Mouse (Mus musculus) large intestine, adult 2 months (tissue): ENCODE measurements around the gene Antxrl. TPM values are rescaled to one million over a fixed set of nuclear protein-coding genes. Genes with fewer than 3 reads are reported as not detected.

Experiments
- DNase-seq: peaks from one replicate; pipeline ENCODE4 v3.0.0-alpha.2; 2012; ENCODE audit warnings: low read depth, low spot score
- WGBS: fragments of 180-500 bp; shearing (Covaris S2); methylation state at CpG from one replicate; pipeline ENCODE4 v1.1.7; 2018; 5-methylcytosine and 5-hydroxymethylcytosine counted together
- polyA plus RNA-seq: library from polyadenylated mRNA; depleted of rRNA; stranded (reverse); fragments of >200 nt; gene quantifications from 2 replicates; pipeline ENCODE4 v1.2.3, GENCODE M21; 2012; rRNA removed

Antxrl gene
- not detected in 2 replicates for polyA plus RNA-seq

DNA sequence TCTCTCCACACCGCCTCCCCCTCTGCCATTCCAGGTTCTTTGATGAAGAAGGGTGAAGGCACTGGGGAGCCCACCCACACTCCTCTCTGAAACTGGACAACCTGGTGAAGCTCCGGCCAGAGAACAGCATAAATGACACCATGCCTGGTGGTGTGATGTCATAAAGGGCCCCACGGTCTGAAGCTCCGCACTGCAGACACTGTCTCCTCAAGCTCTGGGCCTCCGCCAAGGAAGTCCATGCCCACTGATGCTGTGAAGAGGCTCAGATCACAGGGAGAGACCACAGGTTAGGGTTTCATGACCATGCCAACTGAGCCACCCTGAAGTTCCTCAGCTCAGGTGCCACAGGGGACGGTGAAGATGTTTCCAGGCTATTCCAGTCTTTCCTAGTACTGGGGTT lies at the start of gene Antxrl:
TSS of gene Antxrl (plus strand) at position 192 of the 400 bp plus-strand sequence.
- no peak for DNase-seq
- 83% methylated on average over 6 of the region's 6 CpGs for WGBS

DNA sequence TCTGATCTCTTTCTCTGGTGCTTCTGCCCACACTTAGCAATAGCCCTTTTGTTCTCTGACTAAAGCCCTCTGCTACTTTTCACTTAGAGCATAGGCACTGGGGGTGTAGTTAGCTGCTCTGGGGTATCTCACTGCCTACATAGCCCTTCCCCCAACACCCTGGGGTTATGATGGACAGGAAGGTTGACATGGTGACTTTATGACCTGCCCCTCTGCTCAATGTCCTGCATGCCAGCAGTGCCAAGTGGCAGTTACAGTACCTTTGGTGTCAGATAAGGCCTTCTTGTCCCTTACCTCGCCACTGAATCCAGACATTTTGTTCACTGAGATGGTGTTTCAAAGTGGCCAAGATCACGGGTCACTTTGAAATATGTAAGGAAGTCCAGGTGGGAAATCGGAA lies 37.4 kb upstream of the Antxrl start, which contains the start of gene Gm30083:
TSS of gene Gm30083 (minus strand) at position 120 of the 400 bp plus-strand sequence.
- WGBS, result 85% methylated on average over 3 of the region's 3 CpGs
- no peak for DNase-seq

GRCm38 (mm10) chr14:34016381-34016780 lies 36.1 kb upstream of the Antxrl start, which contains the start of gene Gm5460:
Gene Gm5460 (plus strand): TSS chr14:34016758.
- DNase-seq, result no peak
- WGBS, result 92% methylated on average over 4 of the region's 4 CpGs

GRCm38 (mm10) chr14:34016938-34017337 lies 35.6 kb upstream of the Antxrl start:
- no peak for DNase-seq
- 79% methylated on average over 2 of the region's 2 CpGs for WGBS

DNA sequence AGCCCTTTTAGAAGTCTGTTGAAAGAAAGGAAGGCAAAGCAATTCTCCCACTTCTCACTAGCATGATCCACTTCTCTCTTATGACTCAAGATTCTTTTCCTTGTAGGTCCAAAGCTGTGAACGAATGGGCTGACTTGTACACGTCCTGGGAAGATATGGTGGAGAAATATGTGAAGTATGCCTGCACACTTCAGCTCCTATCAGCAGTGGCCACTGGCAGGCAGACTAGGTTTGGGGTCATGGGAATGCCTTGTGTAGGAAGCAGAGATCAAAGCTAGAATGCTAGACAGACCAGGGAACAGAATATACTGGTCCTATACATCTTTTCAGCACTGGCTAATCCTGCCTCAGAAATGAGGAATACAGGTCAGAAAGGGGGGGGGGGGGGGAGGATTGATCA lies 25.8 kb upstream of the Antxrl start:
- no peak for DNase-seq
- 67% methylated on average over 2 of the region's 2 CpGs for WGBS

DNA sequence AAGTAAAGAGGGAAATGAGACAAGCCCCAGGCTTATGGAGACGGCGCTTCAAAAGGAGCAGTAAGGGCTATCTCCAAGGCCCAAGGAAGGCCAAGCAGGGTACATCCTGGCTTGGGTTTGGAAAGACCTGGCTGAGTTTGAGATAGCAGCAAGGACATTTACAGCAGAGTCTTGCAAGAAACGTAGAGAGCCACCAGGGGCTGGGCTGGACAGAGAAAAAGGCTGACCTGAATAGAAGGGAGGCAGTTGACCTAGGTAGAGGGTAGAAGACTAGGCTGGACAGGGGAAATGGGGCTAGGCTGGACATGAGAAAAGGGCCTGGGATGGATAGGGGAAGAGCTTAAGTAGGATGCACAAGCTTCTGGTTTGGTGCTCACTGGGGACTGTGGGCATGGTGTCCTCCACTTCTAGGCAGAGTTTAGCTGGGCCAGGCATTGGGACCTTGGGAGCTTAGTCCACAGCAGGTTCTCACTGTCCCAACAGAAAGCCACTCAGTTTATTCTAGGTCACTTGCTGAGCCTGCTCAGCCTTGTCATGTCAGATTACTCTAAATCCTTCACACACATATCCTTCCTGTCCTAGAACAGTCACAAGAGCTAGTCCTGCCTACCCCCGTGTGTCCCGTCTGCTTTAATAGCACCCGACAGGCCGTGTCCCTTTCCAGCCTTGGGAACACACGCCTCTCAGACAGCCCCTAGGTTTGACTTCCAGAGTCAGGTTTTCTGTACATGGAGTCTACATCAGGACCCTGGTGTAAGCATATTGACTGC lies 18.5 kb upstream of the Antxrl start:
- no peak for DNase-seq
- WGBS, result 86% methylated on average over 8 of the region's 8 CpGs

- DNase-seq, result no peak
- WGBS, result 76% methylated on average over 4 of the region's 4 CpGs
Measured at GRCm38 (mm10) chr14:34041241-34041640, 11.3 kb upstream of the Antxrl start.

DNA sequence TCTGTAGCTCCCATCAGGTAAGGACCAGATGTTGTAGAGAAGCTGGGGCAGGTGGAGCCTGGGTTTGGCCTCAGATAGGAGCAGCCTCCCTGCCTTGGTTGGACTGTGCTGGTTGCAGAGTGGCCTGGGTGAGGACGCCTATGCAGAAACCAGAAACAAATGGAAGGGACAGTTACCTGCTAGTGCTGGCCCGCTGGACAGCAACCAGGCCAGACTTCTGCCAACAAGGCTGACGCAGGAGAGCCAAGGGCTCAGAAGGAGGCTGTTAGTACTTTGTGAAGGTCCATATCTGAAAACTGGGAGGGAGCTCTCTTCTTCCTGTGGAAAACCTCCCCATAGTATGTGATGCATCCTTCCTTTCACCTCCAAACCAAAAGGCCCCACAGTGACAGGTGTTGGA lies 9.2 kb upstream of the Antxrl start:
- WGBS, result 44% methylated on average over 3 of the region's 3 CpGs
- no peak for DNase-seq

DNA sequence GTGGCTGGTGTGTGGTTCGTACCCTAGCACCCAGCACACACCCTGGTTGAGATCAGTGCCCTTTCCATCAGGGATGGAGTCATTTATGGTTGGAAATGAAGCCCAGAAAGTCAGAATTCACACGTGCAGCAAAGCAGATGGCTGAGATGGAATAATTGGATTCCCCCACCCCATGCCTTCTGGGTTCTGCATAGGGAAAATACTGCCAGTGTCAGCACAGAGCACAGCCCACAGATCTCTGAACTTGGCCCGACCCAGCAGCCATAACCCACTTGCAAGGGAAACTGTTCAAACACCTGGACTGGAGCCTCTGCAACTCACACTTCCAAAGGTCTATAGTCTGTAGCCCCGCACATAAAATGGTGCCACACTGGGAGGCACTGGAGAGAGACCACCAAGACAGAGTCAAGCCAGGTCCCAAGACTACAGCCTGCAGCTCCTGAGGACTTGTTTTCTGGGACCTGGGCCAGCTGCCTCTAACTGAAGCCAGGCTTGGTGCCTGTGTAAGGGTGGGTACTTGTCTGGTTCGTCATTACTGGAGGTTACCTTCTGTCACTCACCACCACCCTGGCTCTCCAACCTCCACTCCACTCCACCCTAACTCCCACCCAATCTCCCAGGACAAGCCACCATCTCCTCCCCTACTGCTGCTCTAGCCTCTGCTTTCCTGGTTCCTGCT lies 2.3 kb upstream of the Antxrl start:
- no peak for DNase-seq
- 65% methylated on average over 5 of the region's 5 CpGs for WGBS

GRCm38 (mm10) chr14:34071665-34072064 lies 19.2 kb downstream of the Antxrl start:
- WGBS, result 79% methylated on average over 6 of the region's 6 CpGs
- DNase-seq, result no peak

DNA sequence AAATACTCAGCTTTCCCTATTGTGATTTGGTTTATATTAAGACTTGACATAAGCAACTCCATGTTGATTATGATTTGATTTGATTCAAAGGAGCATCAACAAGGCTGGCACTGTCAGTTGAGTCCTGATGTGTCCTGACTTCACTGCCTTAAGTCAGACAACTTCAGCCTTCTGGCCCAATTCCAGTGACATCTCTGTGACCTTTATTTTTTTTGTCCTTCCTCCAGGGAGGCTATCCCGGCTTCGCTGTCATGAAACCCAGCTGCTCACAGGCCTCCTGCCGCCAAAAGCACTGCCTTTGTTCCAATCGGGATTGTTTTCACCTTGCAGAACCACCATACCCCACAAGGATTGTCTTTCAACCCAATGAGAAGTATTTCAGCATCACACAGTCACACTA lies 22.8 kb downstream of the Antxrl start:
- 51% methylated on average over 4 of the region's 4 CpGs for WGBS
- DNase-seq, result no peak

DNA sequence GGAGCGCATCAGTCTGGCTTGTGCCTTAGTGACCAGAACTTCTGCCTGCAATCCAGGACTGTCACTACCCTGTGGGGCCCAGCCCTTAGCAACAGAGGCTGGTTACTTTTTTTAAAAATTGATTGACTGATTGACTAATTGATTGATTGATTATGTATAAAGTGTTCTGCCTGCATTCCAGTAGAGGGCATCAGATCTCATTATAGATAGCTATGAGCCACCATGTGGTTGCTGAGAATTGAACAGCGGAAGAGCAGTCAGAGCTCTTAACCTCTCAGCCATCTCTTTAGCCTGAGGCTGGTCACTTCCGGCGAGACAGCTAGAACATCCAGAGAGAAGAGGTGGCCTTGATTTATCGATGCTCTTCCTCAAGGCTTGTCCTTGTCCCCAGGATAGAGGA lies 24.7 kb downstream of the Antxrl start:
- WGBS, result 86% methylated on average over 5 of the region's 5 CpGs
- DNase-seq, result no peak

- 47% methylated on average over 4 of the region's 4 CpGs for WGBS
- DNase-seq, result no peak
Measured at GRCm38 (mm10) chr14:34078293-34078692, 25.8 kb downstream of the Antxrl start.

DNA sequence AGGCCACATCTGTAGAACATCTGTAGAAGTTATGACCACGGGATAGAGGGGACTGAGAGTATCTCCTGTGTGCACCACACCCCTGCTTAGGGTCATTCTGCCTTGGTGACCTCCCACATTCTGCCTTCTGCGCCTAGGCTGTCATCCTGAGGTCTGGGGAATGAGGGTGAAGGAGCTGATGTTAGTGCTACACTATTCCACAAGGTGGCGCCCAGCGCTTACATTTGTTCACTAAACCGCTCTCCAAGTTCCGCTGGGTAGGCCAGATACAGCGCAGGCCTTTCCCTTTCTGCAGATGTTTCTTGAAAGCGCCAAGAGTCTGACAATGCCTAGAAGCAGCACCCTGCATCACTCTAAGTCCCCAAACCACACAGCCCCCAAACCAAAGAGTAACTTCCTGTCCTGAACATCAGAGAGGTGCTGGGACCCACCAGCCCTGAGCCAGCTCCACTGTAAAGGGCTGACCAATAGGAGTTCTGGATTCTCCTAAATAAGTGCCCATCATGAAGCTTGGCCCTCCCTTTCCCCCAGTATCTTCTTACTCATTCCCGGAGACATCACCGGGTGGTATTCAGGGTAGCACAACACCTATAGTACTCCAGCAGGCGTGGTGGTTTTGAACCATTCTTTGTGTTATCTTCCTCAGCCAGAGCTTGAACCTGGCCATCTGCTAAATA lies 28.0 kb downstream of the Antxrl start:
- 14% methylated on average over 11 of the region's 11 CpGs for WGBS
- peak; percentile 75 for DNase-seq

DNA sequence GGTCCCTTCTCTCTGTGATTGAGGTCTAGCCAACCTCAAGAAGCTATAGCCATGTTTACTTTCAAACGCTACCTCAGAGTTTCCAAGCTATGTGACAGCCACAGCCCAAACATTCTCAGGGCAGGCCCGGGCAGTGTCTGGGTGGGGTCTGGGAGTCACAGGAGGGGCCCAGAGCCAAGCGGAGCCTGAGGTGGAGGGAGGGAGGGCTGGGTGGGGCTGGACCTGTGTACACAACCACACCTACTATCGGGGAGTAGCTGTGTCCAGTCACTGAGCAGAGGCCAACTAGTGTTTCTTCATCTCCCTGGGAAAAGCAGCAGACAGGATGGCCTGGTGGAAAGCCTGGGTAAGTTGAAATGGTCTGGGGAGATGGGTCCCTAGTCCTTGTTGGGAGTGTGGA lies 33.2 kb downstream of the Antxrl start, which contains the start of gene Anxa8:
TSS of gene Anxa8 (plus strand) at position 251 of the 400 bp plus-strand sequence.
- 17% methylated on average over 4 of the region's 4 CpGs for WGBS

GRCm38 (mm10) chr14:34086806-34087205 lies 34.3 kb downstream of the Antxrl start:
- DNase-seq, result no peak
- 44% methylated on average over 4 of the region's 4 CpGs for WGBS

More for the DNA sequence above, 33.2 kb downstream of the Antxrl start, which contains the start of gene Anxa8:
- DNase-seq, result peak; percentile 61

DNA sequence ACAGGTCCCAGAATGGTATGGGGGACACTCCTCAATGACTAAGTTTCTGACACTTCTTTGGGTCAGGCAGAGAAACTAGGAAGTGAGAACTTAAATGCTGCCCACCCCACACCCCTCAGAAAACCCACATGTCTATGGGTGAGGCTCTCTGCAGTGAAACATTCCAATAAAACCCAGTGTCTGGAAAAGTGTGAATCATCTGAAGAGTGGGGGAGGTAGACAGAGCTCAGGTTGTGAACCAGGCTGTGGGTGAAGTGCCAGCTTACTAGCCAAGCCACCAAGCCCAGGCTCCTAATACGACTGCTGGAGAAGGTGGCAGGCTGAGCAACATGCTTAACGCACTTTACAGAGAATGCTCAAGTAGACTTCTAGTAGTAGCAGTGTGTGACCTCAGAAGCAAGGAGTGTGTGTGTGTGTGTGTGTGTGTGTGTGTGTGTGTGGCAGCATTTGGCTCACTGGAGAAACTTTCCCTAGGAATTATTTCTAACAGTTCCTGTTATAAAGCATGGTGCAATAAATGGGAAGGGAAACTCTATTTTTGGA lies 35.4 kb downstream of the Antxrl start:
- DNase-seq, result no peak
- 49% methylated on average over 2 of the region's 2 CpGs for WGBS

DNA sequence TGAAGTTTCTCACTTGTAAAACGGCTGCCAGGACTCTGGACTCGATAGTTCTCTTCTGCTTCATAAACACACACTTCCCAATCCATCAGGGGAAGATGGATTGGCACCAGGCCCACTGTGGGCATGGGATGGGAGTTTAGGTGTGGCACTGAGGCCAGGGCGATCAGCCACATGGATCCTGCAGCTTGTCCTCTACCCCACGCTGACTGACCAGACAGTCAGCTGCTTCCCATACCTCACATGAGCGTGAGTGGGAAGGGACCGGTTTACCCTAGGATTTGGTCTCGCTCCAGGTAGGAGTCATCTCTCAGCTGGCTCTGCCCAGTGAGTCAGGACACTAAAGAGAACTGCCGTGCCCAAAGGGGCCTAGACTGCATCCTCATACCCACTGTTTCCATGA lies 37.3 kb downstream of the Antxrl start:
- no peak for DNase-seq
- WGBS, result 58% methylated on average over 8 of the region's 8 CpGs

DNA sequence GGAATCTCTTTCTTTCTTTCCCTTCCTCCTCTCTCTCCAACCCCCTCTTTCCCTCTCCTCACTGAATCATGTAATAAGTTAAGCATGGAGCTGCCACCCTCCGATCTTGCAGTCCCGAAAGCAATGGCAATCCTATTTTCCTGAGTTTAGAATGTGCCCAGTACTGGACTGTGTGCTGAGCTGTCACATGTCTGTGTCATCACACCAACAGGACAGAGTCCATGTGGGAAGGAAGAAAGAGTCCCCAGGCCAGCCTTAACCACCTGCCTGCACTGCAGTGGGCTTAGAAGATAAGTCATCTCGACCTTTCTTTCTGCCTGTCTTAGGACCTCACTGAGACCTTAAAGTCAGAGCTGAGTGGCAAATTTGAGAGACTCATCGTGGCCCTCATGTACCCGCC lies 39.0 kb downstream of the Antxrl start:
- WGBS, result 78% methylated on average over 5 of the region's 5 CpGs
- no peak for DNase-seq

DNA sequence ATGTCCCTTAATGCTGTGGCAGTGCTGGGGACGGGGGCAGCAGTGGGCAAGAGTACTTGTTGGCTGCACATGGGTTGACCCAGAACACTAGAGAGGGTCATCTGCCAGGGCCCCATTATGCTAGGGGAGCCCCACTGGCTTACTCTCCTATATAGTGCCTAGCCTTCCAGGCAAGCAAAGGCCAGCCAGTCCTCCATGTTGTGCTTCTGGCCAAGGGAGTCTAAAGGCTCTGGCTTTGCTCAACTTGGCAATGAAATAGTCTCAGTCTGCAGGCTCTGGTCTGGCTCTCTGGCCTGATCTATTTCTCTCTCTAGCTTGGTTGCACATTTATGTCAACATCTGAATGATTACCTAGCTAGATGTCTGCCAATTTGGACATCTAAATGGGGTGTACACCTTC lies 40.3 kb downstream of the Antxrl start:
- DNase-seq, result no peak
- 89% methylated on average over 1 of the region's 1 CpGs for WGBS
